Mouse (Mus musculus) midbrain, embryonic 10.5 days (tissue): ENCODE data around the gene N6amt1. TPM values are rescaled to one million over a fixed set of nuclear protein-coding genes. Genes with fewer than 3 reads are reported as not detected.

ENCODE experiments used
- DNase-seq: peaks from one replicate; pipeline ENCODE4 v3.0.0-alpha.2; 2017; ENCODE audit warnings: low spot score
- H3K27ac ChIP-seq: fragments of 300-500 bp; sonication (generic); replicated peaks from 2 replicates; pipeline ENCODE4 v1.5.1; 2016; ENCODE audit warnings: mild to moderate bottlenecking
- H3K27me3 ChIP-seq: fragments of 300-500 bp; sonication (generic); 2 replicates; pipeline ENCODE4 v1.6.1; 2016; ENCODE audit warnings: low read depth, mild to moderate bottlenecking; ENCODE audit not compliant: poor library complexity, severe bottlenecking
- H3K36me3 ChIP-seq: fragments of 300-500 bp; sonication (generic); 2 replicates; pipeline ENCODE4 v1.6.1; 2016; ENCODE audit warnings: mild to moderate bottlenecking, moderate library complexity
- H3K4me1 ChIP-seq: fragments of 300-500 bp; sonication (generic); 2 replicates; pipeline ENCODE4 v1.6.1; 2016
- H3K4me3 ChIP-seq: fragments of 300-500 bp; sonication (generic); 2 replicates; pipeline ENCODE4 v1.5.1; 2016; ENCODE audit warnings: mild to moderate bottlenecking, moderate library complexity
- H3K9me3 ChIP-seq: fragments of 300-500 bp; sonication (generic); replicated peaks from 2 replicates; pipeline ENCODE4 v1.6.1; 2016; ENCODE audit warnings: mild to moderate bottlenecking
- WGBS: fragments of 180-500 bp; shearing (Covaris S2); methylation state at CpG from one replicate; pipeline ENCODE4 v1.1.7; 2016; 5-methylcytosine and 5-hydroxymethylcytosine counted together
- polyA plus RNA-seq: library from polyadenylated mRNA; unstranded; fragments of >200 nt; fragmentation: Nextera tagmentation; extraction: Ambion mirVana; gene quantifications from 2 replicates; pipeline ENCODE4 v1.2.1, GENCODE M21; 2016

Gene N6amt1
- polyA plus RNA-seq, result 18.7 and 21.2 TPM in 2 replicates

GRCm38 (mm10) chr16:87354075-87354583 lies at the start of gene N6amt1:
N6amt1 (plus strand) TSS chr16:87354185.
- peak within 1 kb of the TSS; percentile 99 for H3K27ac ChIP-seq
- under 1% methylated on average over 48 of the region's 48 CpGs for WGBS
- peaks cover 24% of the 10 kb centered on the region for H3K36me3 ChIP-seq

GRCm38 (mm10) chr16:87305251-87306011 lies 48.6 kb upstream of the N6amt1 start:
- no peak for DNase-seq
- Histone ChIP-seq H3K27ac (no peak overlapping the region), H3K27me3 (no peaks in the 10 kb centered on the region), H3K36me3 (no peaks in the 10 kb centered on the region), H3K4me1 (no peaks in the 10 kb centered on the region), H3K4me3 (no peak overlapping the region), H3K9me3 (no peaks in the 10 kb centered on the region)
- 89% methylated on average over 11 of the region's 11 CpGs for WGBS

More at GRCm38 (mm10) chr16:87354075-87354583, at the start of gene N6amt1:
- Histone ChIP-seq H3K4me3 (peak within 1 kb of the TSS; percentile 81), H3K9me3 (no peaks in the 10 kb centered on the region; the same call in 1 of the 2 replicates), H3K4me1 (peaks cover 6% of the 10 kb centered on the region; the same call in 1 of the 2 replicates), H3K27me3 (no peaks in the 10 kb centered on the region)
- DNase-seq, result peak; percentile 94

GRCm38 (mm10) chr16:87307109-87307735 lies 46.8 kb upstream of the N6amt1 start:
- no peak for DNase-seq
- Histone ChIP-seq H3K4me1 (no peaks in the 10 kb centered on the region), H3K27me3 (no peaks in the 10 kb centered on the region), H3K36me3 (no peaks in the 10 kb centered on the region), H3K4me3 (no peak overlapping the region), H3K9me3 (no peaks in the 10 kb centered on the region), H3K27ac (no peak overlapping the region)
- 88% methylated on average over 10 of the region's 10 CpGs for WGBS

GRCm38 (mm10) chr16:87310659-87311058 lies 43.3 kb upstream of the N6amt1 start:
- no peak for DNase-seq
- WGBS, result 88% methylated on average over 4 of the region's 4 CpGs

GRCm38 (mm10) chr16:87318200-87318811 lies 35.7 kb upstream of the N6amt1 start:
- Histone ChIP-seq H3K4me3 (no peak overlapping the region), H3K36me3 (no peaks in the 10 kb centered on the region), H3K27me3 (no peaks in the 10 kb centered on the region), H3K4me1 (peaks cover 29% of the 10 kb centered on the region), H3K9me3 (no peaks in the 10 kb centered on the region), H3K27ac (peak overlapping the region; percentile 61)
- 47% methylated on average over 5 of the region's 5 CpGs for WGBS
- peak; percentile 41 for DNase-seq

More at GRCm38 (mm10) chr16:87310659-87311058, 43.3 kb upstream of the N6amt1 start:
- no peak overlapping the region for H3K4me3 ChIP-seq
- no peaks in the 10 kb centered on the region for H3K36me3 ChIP-seq
- H3K27me3 ChIP-seq, result no peaks in the 10 kb centered on the region
- no peaks in the 10 kb centered on the region for H3K4me1 ChIP-seq
- H3K9me3 ChIP-seq, result no peaks in the 10 kb centered on the region
- H3K27ac ChIP-seq, result no peak overlapping the region

- WGBS, result 54% methylated on average over 5 of the region's 5 CpGs
- Histone ChIP-seq H3K27ac (peak overlapping the region; percentile 61; the same call in 1 of the 2 replicates), H3K9me3 (no peaks in the 10 kb centered on the region), H3K4me1 (peaks cover 29% of the 10 kb centered on the region), H3K4me3 (no peak overlapping the region), H3K27me3 (no peaks in the 10 kb centered on the region), H3K36me3 (no peaks in the 10 kb centered on the region)
- no peak for DNase-seq
Measured at GRCm38 (mm10) chr16:87318998-87319397, 35.0 kb upstream of the N6amt1 start.

- DNase-seq, result peak; percentile 23
- 76% methylated on average over 5 of the region's 5 CpGs for WGBS
- Histone ChIP-seq H3K27me3 (no peaks in the 10 kb centered on the region), H3K4me3 (no peak overlapping the region), H3K9me3 (no peaks in the 10 kb centered on the region), H3K27ac (peak overlapping the region; percentile 63), H3K36me3 (no peaks in the 10 kb centered on the region), H3K4me1 (peaks cover 29% of the 10 kb centered on the region)
Measured at GRCm38 (mm10) chr16:87319541-87320251, 34.3 kb upstream of the N6amt1 start.

GRCm38 (mm10) chr16:87320252-87320555 lies 33.8 kb upstream of the N6amt1 start:
- peak overlapping the region; percentile 63 for H3K27ac ChIP-seq
- H3K4me1 ChIP-seq, result peaks cover 29% of the 10 kb centered on the region
- 44% methylated on average over 2 of the region's 2 CpGs for WGBS
- no peak for DNase-seq
- H3K27me3 ChIP-seq, result no peaks in the 10 kb centered on the region
- H3K9me3 ChIP-seq, result no peaks in the 10 kb centered on the region
- H3K4me3 ChIP-seq, result no peak overlapping the region
- H3K36me3 ChIP-seq, result no peaks in the 10 kb centered on the region

- WGBS, result 93% methylated on average over 5 of the region's 5 CpGs
- no peak overlapping the region for H3K4me3 ChIP-seq
- H3K4me1 ChIP-seq, result peaks cover 11% of the 10 kb centered on the region
- no peak for DNase-seq
- H3K27me3 ChIP-seq, result no peaks in the 10 kb centered on the region
- no peaks in the 10 kb centered on the region for H3K9me3 ChIP-seq
- no peak overlapping the region for H3K27ac ChIP-seq
- no peaks in the 10 kb centered on the region for H3K36me3 ChIP-seq
Measured at GRCm38 (mm10) chr16:87324571-87324970, 29.4 kb upstream of the N6amt1 start.

- no peak for DNase-seq
- Histone ChIP-seq H3K36me3 (no peaks in the 10 kb centered on the region), H3K27me3 (no peaks in the 10 kb centered on the region), H3K4me3 (no peak overlapping the region), H3K9me3 (no peaks in the 10 kb centered on the region), H3K27ac (no peak overlapping the region), H3K4me1 (no peaks in the 10 kb centered on the region)
- WGBS, result 89% methylated on average over 3 of the region's 3 CpGs
Measured at GRCm38 (mm10) chr16:87329986-87330385, 24.0 kb upstream of the N6amt1 start.

- H3K9me3 ChIP-seq, result no peaks in the 10 kb centered on the region
Measured at GRCm38 (mm10) chr16:87334756-87335155, 19.2 kb upstream of the N6amt1 start.

GRCm38 (mm10) chr16:87341043-87341572 lies 12.9 kb upstream of the N6amt1 start:
- no peaks in the 10 kb centered on the region for H3K4me1 ChIP-seq
- no peaks in the 10 kb centered on the region for H3K36me3 ChIP-seq
- 88% methylated on average over 6 of the region's 6 CpGs for WGBS
- H3K27me3 ChIP-seq, result no peaks in the 10 kb centered on the region
- no peaks in the 10 kb centered on the region for H3K9me3 ChIP-seq
- DNase-seq, result no peak
- H3K27ac ChIP-seq, result no peak overlapping the region
- no peak overlapping the region for H3K4me3 ChIP-seq

More at GRCm38 (mm10) chr16:87334756-87335155, 19.2 kb upstream of the N6amt1 start:
- Histone ChIP-seq H3K27ac (no peak overlapping the region), H3K4me1 (no peaks in the 10 kb centered on the region), H3K27me3 (no peaks in the 10 kb centered on the region), H3K36me3 (no peaks in the 10 kb centered on the region), H3K4me3 (no peak overlapping the region)
- WGBS, result 89% methylated on average over 3 of the region's 3 CpGs
- no peak for DNase-seq
